Mouse (Mus musculus) olfactory bulb, adult 2 months (tissue): ENCODE data around the gene Cpz.

ENCODE experiments used
- CTCF ChIP-seq: fragments of 200-500 bp; IDR thresholded peaks from 2 replicates; pipeline ENCODE4 v1.5.1; 2012; ENCODE audit warnings: low read depth, mild to moderate bottlenecking, low read length, moderate library complexity; ENCODE audit not compliant: insufficient read depth
- POLR2A ChIP-seq: fragments of 200-500 bp; IDR thresholded peaks from 2 replicates; pipeline ENCODE4 v1.6.1; 2012; ENCODE audit warnings: mild to moderate bottlenecking, low read depth, low read length, moderate library complexity; ENCODE audit not compliant: insufficient read depth

DNA sequence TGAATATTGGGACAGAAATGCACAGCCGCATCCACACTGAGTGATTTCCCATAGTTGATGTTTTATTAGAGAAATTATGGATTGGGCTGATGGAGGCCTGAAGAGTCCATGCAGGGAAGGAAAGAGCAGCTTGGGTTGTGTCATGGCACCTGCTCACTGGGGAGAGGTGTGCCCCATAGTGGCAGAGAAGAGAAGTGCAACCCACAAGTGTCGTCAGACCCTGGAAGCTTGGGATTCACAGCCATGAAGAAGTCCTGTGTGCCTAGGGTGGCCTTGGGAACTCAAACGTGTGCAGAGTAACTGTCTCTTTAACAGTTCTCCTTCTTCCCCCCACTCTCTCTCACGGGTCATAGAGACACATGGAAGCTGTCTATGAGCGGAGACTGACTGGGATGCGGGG is 50.3 kb downstream of the Cpz start:
- TF ChIP-seq CTCF (no peak), POLR2A (no peak)
